Mouse (Mus musculus) ES-Bruce4 (cell line): ENCODE results near the gene Inha. TPM values are rescaled to one million over a fixed set of nuclear protein-coding genes. Genes with fewer than 3 reads are reported as not detected.

ENCODE experiments used
- H3K27ac ChIP-seq: 2 replicates; pipeline ENCODE4 v1.5.1; 2012; ENCODE audit warnings: low read length, inconsistent platforms; ENCODE audit not compliant: insufficient read depth
- H3K27me3 ChIP-seq: 2 replicates; pipeline ENCODE4 v1.6.1; 2012; ENCODE audit warnings: mild to moderate bottlenecking, low read length, inconsistent platforms; ENCODE audit not compliant: control insufficient read depth, poor library complexity, insufficient read depth, severe bottlenecking
- H3K36me3 ChIP-seq: 2 replicates; pipeline ENCODE4 v1.6.1; 2012; ENCODE audit warnings: inconsistent platforms, mild to moderate bottlenecking, low read length, moderate library complexity; ENCODE audit not compliant: control insufficient read depth, poor library complexity, insufficient read depth, severe bottlenecking
- H3K4me1 ChIP-seq: one replicate; pipeline ENCODE4 v1.8.1; 2011; ENCODE audit warnings: low read length; ENCODE audit not compliant: control insufficient read depth, insufficient read depth
- H3K4me3 ChIP-seq: 2 replicates; pipeline ENCODE4 v1.5.1; 2011; ENCODE audit warnings: low read depth, mild to moderate bottlenecking, low read length
- H3K9ac ChIP-seq: 2 replicates; pipeline ENCODE4 v1.6.1; 2012; ENCODE audit warnings: low read depth, mild to moderate bottlenecking, inconsistent platforms; ENCODE audit not compliant: poor library complexity, severe bottlenecking
- H3K9me3 ChIP-seq: replicated peaks from 2 replicates; pipeline ENCODE4 v1.6.1; 2012; ENCODE audit warnings: mild to moderate bottlenecking, low read length, inconsistent platforms; ENCODE audit not compliant: control insufficient read depth, poor library complexity, insufficient read depth, severe bottlenecking
- CTCF ChIP-seq: IDR thresholded peaks from one replicate; pipeline ENCODE4 v1.8.1; 2011; ENCODE audit warnings: low read depth, low read length
- EP300 ChIP-seq: IDR thresholded peaks from 2 replicates; pipeline ENCODE4 v1.6.1; 2011; ENCODE audit warnings: low read depth, low read length; ENCODE audit not compliant: insufficient read depth
- POLR2A ChIP-seq: IDR thresholded peaks from one replicate; pipeline ENCODE4 v1.8.1; 2011; ENCODE audit warnings: low read length; ENCODE audit not compliant: insufficient read depth
- polyA plus RNA-seq: library from polyadenylated mRNA; stranded (reverse); fragments of >200 nt; gene quantifications from 2 replicates; pipeline ENCODE4 v1.2.4, GENCODE M21; 2011; ENCODE audit warnings: low read depth; ENCODE audit not compliant: missing spikeins, insufficient read depth, insufficient read length

Gene Inha
- polyA plus RNA-seq, 1 experiment = 1.9 TPM

- Histone ChIP-seq H3K27ac (no peak overlapping the region), H3K4me1 (peaks cover 2% of the 10 kb centered on the region), H3K27me3 (no peaks in the 10 kb centered on the region), H3K36me3 (no peaks in the 10 kb centered on the region), H3K9me3 (no peaks in the 10 kb centered on the region), H3K9ac (no peak overlapping the region), H3K4me3 (0 out of 2 replicates have a peak overlapping the region, but pooled peaks have one; percentile 9)
- TF ChIP-seq EP300 = no peak
- TF ChIP-seq POLR2A = no peak
- no peak for TF ChIP-seq CTCF
Observed at GRCm38 (mm10) chr1:75557041-75557440, 50.2 kb downstream of the Inha start.

- Histone ChIP-seq H3K9me3 (no peaks in the 10 kb centered on the region), H3K4me3 (no peak overlapping the region), H3K27me3 (no peaks in the 10 kb centered on the region), H3K27ac (no peak overlapping the region), H3K36me3 (no peaks in the 10 kb centered on the region), H3K9ac (no peak overlapping the region), H3K4me1 (no peaks in the 10 kb centered on the region)
- no peak for TF ChIP-seq EP300
- TF ChIP-seq POLR2A = no peak
- TF ChIP-seq CTCF = no peak
Observed at GRCm38 (mm10) chr1:75558388-75559178, 51.7 kb downstream of the Inha start.

- H3K27me3 ChIP-seq = no peaks in the 10 kb centered on the region
- H3K4me3 ChIP-seq = peak overlapping the region; percentile 35
- TF ChIP-seq POLR2A (no peak), CTCF (peak; percentile 100), EP300 (peak; percentile 77)
- H3K9me3 ChIP-seq = no peaks in the 10 kb centered on the region
- H3K4me1 ChIP-seq = no peaks in the 10 kb centered on the region
- H3K9ac ChIP-seq = peak overlapping the region; percentile 44
- no peaks in the 10 kb centered on the region for H3K36me3 ChIP-seq
- no peak overlapping the region for H3K27ac ChIP-seq
Observed at GRCm38 (mm10) chr1:75559212-75559925, 52.5 kb downstream of the Inha start.

Other genes starting within 250 kb of the Inha start
- gene Ptprn, start 242.6 kb upstream of the Inha start, polyA plus RNA-seq = 9.1 and 10.1 TPM in 2 replicates
- gene Resp18, start 228.7 kb upstream of the Inha start, polyA plus RNA-seq = not detected in 2 replicates
- gene Dnpep, start 189.1 kb upstream of the Inha start, polyA plus RNA-seq = 104 and 105 TPM in 2 replicates
- gene Des, start 146.7 kb upstream of the Inha start, polyA plus RNA-seq = 18.2 and 23.3 TPM in 2 replicates
- gene Speg, start 131.8 kb upstream of the Inha start, polyA plus RNA-seq = 18.0 and 19.8 TPM in 2 replicates
- gene Gmppa, start 71.1 kb upstream of the Inha start, polyA plus RNA-seq = 35.2 and 36.5 TPM in 2 replicates
- not detected in 2 replicates for gene Asic4, start 56.6 kb upstream of the Inha start, polyA plus RNA-seq
- gene Chpf, start 27.8 kb upstream of the Inha start, polyA plus RNA-seq = 13.3 and 15.1 TPM in 2 replicates
- gene Tmem198, start 27.5 kb upstream of the Inha start, polyA plus RNA-seq = 0.27 and 0.53 TPM in 2 replicates
- gene Obsl1, start 625 bp upstream of the Inha start, polyA plus RNA-seq = 32.6 and 32.9 TPM in 2 replicates
- 18.8 and 22.7 TPM in 2 replicates for gene Stk11ip, start 14.5 kb downstream of the Inha start, polyA plus RNA-seq
- gene Slc4a3, start 39.2 kb downstream of the Inha start, polyA plus RNA-seq = 6.6 and 7.4 TPM in 2 replicates